Mouse (Mus musculus) adipocyte (in vitro differentiated cells): ENCODE measurements at regions not wholly inside any gene's neighbourhood (a gene's known extent, or its start where the extent isn't known, plus 50 kb on each side); places are given as distances from the start of the nearest gene placed in this dataset.
"Not testable (repeated sequence)": the region's sequence is repeated elsewhere in the genome, so short reads cannot be mapped to it uniquely, and the experiment has no call there.

Experiments used
- DNase-seq: peaks from one replicate; pipeline ENCODE4 v3.0.0-alpha.2; 2016; ENCODE audit warnings: low spot score

- not testable (repeated sequence) for DNase-seq
Observed at GRCm38 (mm10) chr14:14478159-14478558, 77.1 kb downstream of the Olfr721-ps1 start.

GRCm38 (mm10) chr14:14481840-14482239 is 80.7 kb downstream of the Olfr721-ps1 start:
- peak; percentile 81 for DNase-seq

GRCm38 (mm10) chr14:14486356-14486755 is 85.3 kb downstream of the Olfr721-ps1 start:
- DNase-seq, result no peak

GRCm38 (mm10) chr14:14490501-14490900 is 89.4 kb downstream of the Olfr721-ps1 start:
- DNase-seq, result no peak

- no peak for DNase-seq
Observed at GRCm38 (mm10) chr14:14492041-14492440, 90.9 kb downstream of the Olfr721-ps1 start.

- no peak for DNase-seq
Observed at GRCm38 (mm10) chr14:14511927-14512326, 110.8 kb downstream of the Olfr721-ps1 start.

- no peak for DNase-seq
Observed at GRCm38 (mm10) chr14:14513056-14513455, 112.0 kb downstream of the Olfr721-ps1 start.

- no peak for DNase-seq
Observed at GRCm38 (mm10) chr14:14513498-14513897, 112.4 kb downstream of the Olfr721-ps1 start.

- peak; percentile 64 for DNase-seq
Observed at GRCm38 (mm10) chr14:14514440-14515172, 113.5 kb downstream of the Olfr721-ps1 start.

GRCm38 (mm10) chr14:14515363-14515762 is 114.3 kb downstream of the Olfr721-ps1 start:
- DNase-seq, result peak; percentile 51

GRCm38 (mm10) chr14:14515918-14516317 is 114.8 kb downstream of the Olfr721-ps1 start:
- no peak for DNase-seq

- DNase-seq, result no peak
Observed at GRCm38 (mm10) chr14:14518027-14518426, 116.9 kb downstream of the Olfr721-ps1 start.

GRCm38 (mm10) chr14:14518841-14519240 is 117.7 kb downstream of the Olfr721-ps1 start:
- DNase-seq, result peak; percentile 45

GRCm38 (mm10) chr14:14520195-14520594 is 119.1 kb downstream of the Olfr721-ps1 start:
- peak; percentile 57 for DNase-seq

GRCm38 (mm10) chr14:14521331-14521730 is 120.2 kb downstream of the Olfr721-ps1 start:
- DNase-seq, result not testable (repeated sequence)

- no peak for DNase-seq
Observed at GRCm38 (mm10) chr14:14525225-14525624, 124.1 kb downstream of the Olfr721-ps1 start.

GRCm38 (mm10) chr14:14528437-14528836 is 127.3 kb downstream of the Olfr721-ps1 start:
- DNase-seq, result no peak

- DNase-seq, result no peak
Observed at GRCm38 (mm10) chr14:14541206-14541605, 140.1 kb downstream of the Olfr721-ps1 start.

- peak; percentile 47 for DNase-seq
Observed at GRCm38 (mm10) chr14:14541705-14542104, 140.6 kb downstream of the Olfr721-ps1 start.

- no peak for DNase-seq
Observed at GRCm38 (mm10) chr14:14544236-14544635, 143.1 kb downstream of the Olfr721-ps1 start.

GRCm38 (mm10) chr14:14552201-14552600 is 149.9 kb upstream of the Slc4a7 start:
- peak; percentile 50 for DNase-seq

GRCm38 (mm10) chr14:14574851-14575250 is 127.2 kb upstream of the Slc4a7 start:
- no peak for DNase-seq

- no peak for DNase-seq
Observed at GRCm38 (mm10) chr14:14591939-14592338, 110.1 kb upstream of the Slc4a7 start.

GRCm38 (mm10) chr14:14594753-14595152 is 107.3 kb upstream of the Slc4a7 start:
- DNase-seq, result no peak
